21 mouse cellular contexts compared by ENCODE assay signal in the genomic region with DNA sequence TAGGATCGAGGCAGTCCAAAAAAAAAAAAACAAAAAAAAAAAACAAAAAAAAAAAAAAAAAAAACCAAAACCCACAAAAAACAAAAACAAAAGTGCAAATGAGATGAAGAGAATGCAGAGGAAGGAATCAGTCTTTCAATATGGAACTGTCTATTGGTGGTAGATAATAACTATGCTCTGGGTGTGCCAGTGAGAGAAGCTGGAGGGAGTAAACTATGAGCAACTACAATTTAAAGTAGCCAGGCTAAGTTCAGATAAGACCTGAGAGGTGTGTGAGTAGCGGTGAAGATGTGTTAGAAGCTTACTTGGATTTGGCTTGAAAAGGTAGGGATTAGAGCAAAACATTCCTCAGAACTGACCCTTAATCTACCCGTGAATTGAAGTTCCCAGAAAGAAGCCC.
"Had no signal": no experiment of that assay in that cellular context is flagged by ENCODE, and none has a peak within 500 bp of the region (broad histone marks: within the 10 kb centered on the region; RNA-seq: fewer than 3 reads in every experiment).

No protein-coding gene starts in this region.

- H3K27me3 ChIP-seq: liver, embryonic 15.5 days; lung, embryonic 15.5 days had no signal

- H3K9ac ChIP-seq: liver, embryonic 15.5 days; lung, embryonic 15.5 days; neural tube, embryonic 13.5 days; neural tube, embryonic 15.5 days had no signal

- DNase-seq: lung, adult 2 months; lung, postnatal 14 days; lung, postnatal 36 days; midbrain, embryonic 14.5 days; retina, postnatal 1 day; right cerebral cortex, adult 18-20 months; right cerebral cortex, postnatal 25 days; right cerebral cortex, postnatal 4 days; spleen, adult 18-20 months; thymus, adult 18-20 months; thymus, postnatal 14 days; thymus, postnatal 36 days had no signal

- H3K4me2 ChIP-seq: liver, embryonic 15.5 days; lung, embryonic 15.5 days; midbrain, embryonic 11.5 days; neural tube, embryonic 13.5 days; neural tube, embryonic 15.5 days had no signal

- H3K36me3 ChIP-seq: liver, embryonic 15.5 days; lung, embryonic 15.5 days; neural tube, embryonic 13.5 days; neural tube, embryonic 15.5 days had no signal

- ATAC-seq: lung, postnatal 0 days; midbrain, embryonic 16.5 days had no signal

- H3K9me3 ChIP-seq: liver, embryonic 15.5 days; lung, embryonic 15.5 days; neural tube, embryonic 13.5 days; neural tube, embryonic 15.5 days had no signal

- H3K4me1 ChIP-seq: liver, embryonic 15.5 days; lung, embryonic 15.5 days; neural tube, embryonic 13.5 days; neural tube, embryonic 15.5 days had no signal

- H3K27ac ChIP-seq: liver, embryonic 15.5 days; lung, embryonic 15.5 days; macrophage; neural tube, embryonic 13.5 days; neural tube, embryonic 15.5 days had no signal

- H3K4me3 ChIP-seq: liver, embryonic 15.5 days; lung, embryonic 15.5 days; myocyte; neural tube, embryonic 13.5 days; neural tube, embryonic 15.5 days had no signal
